Mouse (Mus musculus): ENCODE results near the gene Thpo. TPM values are rescaled to one million over a fixed set of nuclear protein-coding genes. Genes with fewer than 3 reads are reported as not detected.

Gene Thpo
- polyA plus RNA-seq, 1 experiment from 2014 or later = 0.79 TPM

- Histone ChIP-seq H3K9me3 (no peaks in the 10 kb centered on the region), H3K27ac (0 out of 2 replicates have a peak overlapping the region, but pooled peaks have one; percentile 42), H3K4me1 (peaks cover 53% of the 10 kb centered on the region), H3K4me2 (no peak overlapping the region), H3K27me3 (no peaks in the 10 kb centered on the region), H3K4me3 (replicated peaks) (no peak overlapping the region), H3K36me3 (replicated peaks) (peaks cover 28% of the 10 kb centered on the region), H3K9ac (no peak overlapping the region)
- WGBS = 40% methylated on average over 5 of the region's 5 CpGs
- no peak for ATAC-seq (ENCODE audit: low FRiP score)
Measured at GRCm38 (mm10) chr16:20700036-20700435, 34.3 kb downstream of the Thpo start.

- no peaks in the 10 kb centered on the region for H3K9me3 ChIP-seq
- peaks cover 28% of the 10 kb centered on the region for H3K36me3 ChIP-seq (replicated peaks)
- no peak overlapping the region for H3K9ac ChIP-seq
- no peak overlapping the region for H3K27ac ChIP-seq
- no peak overlapping the region for H3K4me3 ChIP-seq (replicated peaks)
- H3K27me3 ChIP-seq = no peaks in the 10 kb centered on the region
- no peak overlapping the region for H3K4me2 ChIP-seq
- 82% methylated on average over 5 of the region's 5 CpGs for WGBS
- peaks cover 58% of the 10 kb centered on the region for H3K4me1 ChIP-seq
- no peak for ATAC-seq (ENCODE audit: low FRiP score)
Measured at GRCm38 (mm10) chr16:20699266-20699665, 35.0 kb downstream of the Thpo start.

GRCm38 (mm10) chr16:20695622-20696323, 38.5 kb downstream of the Thpo start:
- Histone ChIP-seq H3K4me3 (replicated peaks) (peak overlapping the region; percentile 45), H3K4me1 (peaks cover 58% of the 10 kb centered on the region), H3K27ac (peak overlapping the region; percentile 78), H3K27me3 (no peaks in the 10 kb centered on the region), H3K4me2 (peak overlapping the region; percentile 70), H3K9me3 (no peaks in the 10 kb centered on the region), H3K36me3 (replicated peaks) (peaks cover 29% of the 10 kb centered on the region), H3K9ac (peak overlapping the region; percentile 61)
- WGBS = 2% methylated on average over 46 of the region's 46 CpGs
- ATAC-seq (ENCODE audit: low FRiP score) = peak; percentile 87

- 0 out of 2 replicates have a peak overlapping the region, but pooled peaks have one; percentile 1 for H3K4me3 ChIP-seq (replicated peaks)
- H3K27ac ChIP-seq = peak overlapping the region; percentile 50; the same call in 1 of the 2 replicates
- WGBS = 80% methylated on average over 8 of the region's 8 CpGs
- no peak for ATAC-seq (ENCODE audit: low FRiP score)
- peaks cover 52% of the 10 kb centered on the region for H3K4me1 ChIP-seq
- H3K4me2 ChIP-seq = peak overlapping the region; percentile 70; the same call in 1 of the 2 replicates
- no peak overlapping the region for H3K9ac ChIP-seq
- no peaks in the 10 kb centered on the region for H3K9me3 ChIP-seq
- peaks cover 33% of the 10 kb centered on the region for H3K36me3 ChIP-seq (replicated peaks)
- no peaks in the 10 kb centered on the region for H3K27me3 ChIP-seq
Measured at GRCm38 (mm10) chr16:20694781-20695180, 39.5 kb downstream of the Thpo start.

- Histone ChIP-seq H3K4me3 (replicated peaks) (peak within 1 kb of the TSS; percentile 62), H3K27me3 (no peaks in the 10 kb centered on the region), H3K4me2 (peak within 1 kb of the TSS; percentile 70), H3K27ac (peak within 1 kb of the TSS; percentile 87), H3K9me3 (no peaks in the 10 kb centered on the region), H3K36me3 (replicated peaks) (peaks cover 38% of the 10 kb centered on the region), H3K4me1 (peaks cover 52% of the 10 kb centered on the region), H3K9ac (peak within 1 kb of the TSS; percentile 73)
- peak; percentile 92 for ATAC-seq (ENCODE audit: low FRiP score)
- WGBS = 1% methylated on average over 37 of the region's 37 CpGs
Measured at GRCm38 (mm10) chr16:20693111-20693701, 41.1 kb downstream of the Thpo start, which contains the start of gene Fam131a. Gene Fam131a, plus strand, starts transcription at chr16:20693241.

- Histone ChIP-seq H3K27ac (peak overlapping the region; percentile 44; the same call in 1 of the 2 replicates), H3K27me3 (no peaks in the 10 kb centered on the region), H3K4me3 (replicated peaks) (peak overlapping the region; percentile 62; the same call in 1 of the 2 replicates), H3K9me3 (no peaks in the 10 kb centered on the region), H3K9ac (no peak overlapping the region), H3K4me2 (peak overlapping the region; percentile 70), H3K4me1 (peaks cover 50% of the 10 kb centered on the region), H3K36me3 (replicated peaks) (peaks cover 46% of the 10 kb centered on the region)
- WGBS = 43% methylated on average over 16 of the region's 16 CpGs
- ATAC-seq (ENCODE audit: low FRiP score) = no peak
Measured at GRCm38 (mm10) chr16:20692241-20692965, 41.9 kb downstream of the Thpo start.

- Histone ChIP-seq H3K4me1 (peaks cover 43% of the 10 kb centered on the region), H3K9me3 (no peaks in the 10 kb centered on the region), H3K4me2 (no peak overlapping the region), H3K4me3 (replicated peaks) (no peak overlapping the region), H3K27ac (no peak overlapping the region), H3K27me3 (no peaks in the 10 kb centered on the region), H3K9ac (no peak overlapping the region), H3K36me3 (replicated peaks) (peaks cover 54% of the 10 kb centered on the region)
- WGBS = 93% methylated on average over 1 of the region's 1 CpGs
- ATAC-seq (ENCODE audit: low FRiP score) = no peak
Measured at GRCm38 (mm10) chr16:20691617-20692016, 42.7 kb downstream of the Thpo start.

GRCm38 (mm10) chr16:20690774-20691173, 43.5 kb downstream of the Thpo start:
- H3K36me3 ChIP-seq (replicated peaks) = peaks cover 63% of the 10 kb centered on the region
- no peak overlapping the region for H3K9ac ChIP-seq
- H3K9me3 ChIP-seq = no peaks in the 10 kb centered on the region
- H3K4me2 ChIP-seq = no peak overlapping the region
- no peak for ATAC-seq (ENCODE audit: low FRiP score)
- no peak overlapping the region for H3K27ac ChIP-seq
- peaks cover 35% of the 10 kb centered on the region for H3K4me1 ChIP-seq
- WGBS = 93% methylated on average over 3 of the region's 3 CpGs
- H3K27me3 ChIP-seq = no peaks in the 10 kb centered on the region
- no peak overlapping the region for H3K4me3 ChIP-seq (replicated peaks)

- Histone ChIP-seq H3K4me1 (peaks cover 20% of the 10 kb centered on the region), H3K36me3 (replicated peaks) (peaks cover 81% of the 10 kb centered on the region), H3K27ac (no peak overlapping the region), H3K9me3 (no peaks in the 10 kb centered on the region), H3K27me3 (no peaks in the 10 kb centered on the region), H3K4me3 (replicated peaks) (no peak overlapping the region), H3K4me2 (no peak overlapping the region), H3K9ac (no peak overlapping the region)
- 85% methylated on average over 10 of the region's 10 CpGs for WGBS
- ATAC-seq (ENCODE audit: low FRiP score) = no peak
Measured at GRCm38 (mm10) chr16:20677974-20678675, 56.2 kb downstream of the Thpo start.

GRCm38 (mm10) chr16:20677380-20677779, 56.9 kb downstream of the Thpo start:
- 90% methylated on average over 5 of the region's 5 CpGs for WGBS
- H3K4me1 ChIP-seq = peaks cover 20% of the 10 kb centered on the region
- no peak overlapping the region for H3K27ac ChIP-seq
- no peak overlapping the region for H3K9ac ChIP-seq
- no peak for ATAC-seq (ENCODE audit: low FRiP score)
- H3K27me3 ChIP-seq = no peaks in the 10 kb centered on the region
- no peak overlapping the region for H3K4me2 ChIP-seq
- peaks cover 73% of the 10 kb centered on the region for H3K36me3 ChIP-seq (replicated peaks)
- no peak overlapping the region for H3K4me3 ChIP-seq (replicated peaks)
- H3K9me3 ChIP-seq = no peaks in the 10 kb centered on the region

- peaks cover 22% of the 10 kb centered on the region for H3K4me1 ChIP-seq
- no peaks in the 10 kb centered on the region for H3K27me3 ChIP-seq
- H3K9ac ChIP-seq = no peak overlapping the region
- peaks cover 67% of the 10 kb centered on the region for H3K36me3 ChIP-seq (replicated peaks)
- no peak for ATAC-seq (ENCODE audit: low FRiP score)
- H3K9me3 ChIP-seq = no peaks in the 10 kb centered on the region
- H3K27ac ChIP-seq = no peak overlapping the region
- no peak overlapping the region for H3K4me3 ChIP-seq (replicated peaks)
- 91% methylated on average over 4 of the region's 4 CpGs for WGBS
- no peak overlapping the region for H3K4me2 ChIP-seq
Measured at GRCm38 (mm10) chr16:20676702-20677101, 57.6 kb downstream of the Thpo start.

GRCm38 (mm10) chr16:20675213-20675612, 59.1 kb downstream of the Thpo start:
- WGBS = 92% methylated on average over 6 of the region's 6 CpGs
- no peak for ATAC-seq (ENCODE audit: low FRiP score)
- H3K4me3 ChIP-seq (replicated peaks) = no peak overlapping the region
- no peaks in the 10 kb centered on the region for H3K9me3 ChIP-seq
- peaks cover 52% of the 10 kb centered on the region for H3K36me3 ChIP-seq (replicated peaks)
- H3K4me2 ChIP-seq = 0 out of 2 replicates have a peak overlapping the region, but pooled peaks have one; percentile 99
- H3K27ac ChIP-seq = no peak overlapping the region
- peaks cover 22% of the 10 kb centered on the region for H3K4me1 ChIP-seq
- H3K27me3 ChIP-seq = no peaks in the 10 kb centered on the region
- no peak overlapping the region for H3K9ac ChIP-seq

Measured in forebrain, embryonic 12.5 days (tissue).